Mouse (Mus musculus) ovary, postnatal 14 days (tissue): ENCODE data around the gene Zfp414.
"Not testable (repeated sequence)": the region's sequence is repeated elsewhere in the genome, so short reads cannot be mapped to it uniquely, and the experiment has no call there.

ENCODE experiments used
- DNase-seq: peaks from one replicate; pipeline ENCODE4 v3.0.0; 2022; ENCODE audit warnings: low spot score

Gene Zfp414

DNA sequence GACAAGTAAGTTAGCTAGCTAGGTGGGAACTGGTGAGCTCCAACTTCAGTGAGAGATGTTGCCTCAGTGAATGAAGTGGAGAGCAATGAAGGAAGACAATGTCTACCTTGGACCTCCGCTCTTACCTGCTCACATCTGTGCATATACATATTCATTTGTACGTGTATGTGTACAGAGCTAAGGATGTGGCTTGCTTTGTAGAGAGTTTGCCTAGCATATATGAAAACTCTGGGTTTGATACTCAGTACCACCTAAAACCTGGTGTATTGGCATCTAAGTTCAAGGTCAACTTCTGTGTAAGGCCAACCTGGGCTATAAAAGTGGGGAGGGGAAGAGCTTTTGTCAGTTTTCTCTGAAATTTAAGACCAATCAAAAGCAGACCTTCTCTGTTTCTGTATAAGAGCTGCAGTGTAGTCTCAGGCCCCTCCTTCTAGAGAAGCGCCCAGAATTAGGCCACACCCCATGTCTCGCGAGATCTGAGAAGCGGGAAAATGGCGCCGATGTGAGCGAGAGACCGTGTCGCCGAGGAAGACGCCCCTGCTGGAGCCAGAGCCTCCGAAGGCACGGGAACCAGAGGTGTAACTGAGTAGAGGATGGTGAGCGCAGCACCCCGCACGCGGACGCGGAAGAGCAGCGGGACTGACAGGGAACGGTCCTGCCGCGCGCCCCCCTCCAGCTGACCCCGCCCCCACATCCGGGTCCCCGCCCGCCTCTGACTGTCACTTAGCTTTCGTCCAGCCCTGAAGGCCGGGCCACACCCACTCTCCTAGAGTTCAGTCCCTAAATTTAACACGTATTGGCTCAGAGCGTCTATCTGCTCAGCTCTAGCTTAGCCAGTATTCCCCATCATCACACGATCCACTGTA lies at the start of gene Zfp414:
Gene Zfp414 (plus strand): TSS at position 470 of the 866 bp plus-strand sequence.
- DNase-seq = peak; percentile 85

DNA sequence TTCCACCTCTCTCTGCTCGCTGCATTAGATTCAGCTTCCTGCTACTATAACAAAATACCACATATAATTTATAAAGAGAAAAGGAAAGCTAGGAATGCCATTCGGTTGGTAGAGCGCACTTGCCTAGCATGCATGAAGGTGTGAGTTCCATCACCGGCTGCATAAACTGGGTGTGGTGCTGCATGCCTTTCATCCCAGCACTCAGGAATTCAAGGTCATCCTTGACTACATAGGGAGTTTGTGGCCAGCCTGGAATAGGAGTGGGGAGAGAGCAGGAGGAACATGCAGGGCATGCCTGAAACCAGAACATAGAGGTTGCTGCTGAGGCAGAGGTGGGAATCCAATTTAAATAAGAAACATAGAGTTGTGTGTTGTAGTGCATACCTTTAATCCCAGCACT lies 44.8 kb upstream of the Zfp414 start:
- DNase-seq = no peak

DNA sequence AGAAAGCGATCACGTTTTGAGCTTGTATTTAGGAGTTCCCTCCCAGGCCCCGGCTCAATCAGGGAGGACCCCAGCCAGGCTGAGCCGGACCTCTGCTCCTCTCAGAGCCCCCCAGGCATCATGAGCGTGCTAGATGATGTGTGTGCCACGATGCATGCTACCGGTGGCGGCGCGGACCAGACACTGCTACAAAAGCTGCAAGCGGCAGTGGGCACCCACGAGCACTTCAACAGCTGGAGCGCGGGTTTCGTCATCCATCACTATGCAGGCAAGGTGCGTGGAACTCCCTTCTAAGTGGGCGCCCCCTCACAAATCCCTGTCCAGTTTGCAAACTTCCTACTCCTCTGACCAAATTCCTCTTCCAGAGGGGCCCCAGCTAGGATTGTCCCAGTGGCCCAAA lies 42.9 kb upstream of the Zfp414 start:
- DNase-seq = no peak

DNA sequence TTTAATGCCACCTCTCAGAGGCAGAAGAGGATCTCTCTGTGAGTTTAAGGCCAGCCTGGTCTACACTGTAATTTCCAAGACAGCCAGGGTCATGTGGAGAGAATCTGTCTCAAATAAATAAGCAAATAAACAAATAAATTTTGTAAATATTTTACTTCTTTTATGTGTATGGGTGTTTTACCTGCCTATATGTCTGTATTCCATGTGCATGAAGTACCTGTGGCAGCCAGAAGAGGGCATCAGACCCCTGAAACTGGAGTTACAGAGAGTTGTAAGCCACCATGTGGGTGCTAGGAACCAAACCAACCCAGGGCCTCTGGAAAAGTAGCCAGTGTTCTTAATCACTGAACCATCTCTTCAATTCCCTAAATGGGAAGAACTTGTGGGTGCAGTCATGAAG lies 31.6 kb upstream of the Zfp414 start:
- DNase-seq = no peak

DNA sequence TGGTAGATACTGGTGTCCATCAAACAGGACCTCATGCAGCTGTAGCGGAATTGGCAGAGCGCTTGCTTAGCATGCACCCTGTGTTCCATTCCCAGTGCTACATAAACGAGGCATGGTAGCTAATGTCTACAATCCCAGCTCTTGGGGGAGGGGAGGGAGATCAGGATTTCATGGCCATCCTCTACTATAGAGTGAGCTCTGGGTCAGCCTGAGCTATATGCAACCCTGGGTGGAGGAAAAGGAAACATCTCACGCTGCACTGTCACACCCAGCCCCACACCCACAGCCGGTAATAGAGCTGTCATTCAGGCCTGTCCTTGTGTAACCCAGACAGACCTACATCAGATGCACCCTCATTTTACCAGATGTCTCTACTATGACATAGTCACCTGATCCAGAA lies 30.4 kb upstream of the Zfp414 start:
- DNase-seq = no peak

DNA sequence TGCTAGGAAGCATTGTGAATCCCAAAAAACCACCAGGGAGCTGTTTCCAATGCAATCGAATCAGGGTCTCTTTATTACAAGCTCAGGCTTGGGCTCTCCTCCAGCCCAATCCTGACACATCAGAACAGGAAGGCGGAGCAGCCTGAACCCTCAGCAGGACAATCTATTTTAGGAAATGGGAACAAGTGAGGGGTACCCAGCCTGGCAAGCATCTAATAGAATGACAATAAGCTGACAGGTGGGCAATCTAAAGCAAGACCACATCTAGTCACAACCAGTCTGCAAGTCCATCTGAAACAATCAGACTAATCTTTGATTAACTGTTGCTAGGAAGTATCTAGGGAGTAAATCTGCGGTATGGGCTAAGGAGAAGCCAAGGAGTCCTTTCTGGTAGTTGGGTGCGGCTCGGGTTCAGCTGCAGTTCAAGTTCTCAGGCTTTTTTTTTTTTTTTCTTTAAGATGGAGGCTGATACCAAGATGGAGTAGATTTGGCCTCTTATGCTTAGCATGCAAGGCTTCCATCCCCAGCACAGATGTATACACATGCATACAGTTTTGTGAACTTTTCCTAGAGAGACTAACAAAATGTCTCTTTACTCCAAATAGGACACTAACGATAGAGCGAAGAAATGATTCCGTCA lies 28.9 kb upstream of the Zfp414 start:
- DNase-seq = no peak

DNA sequence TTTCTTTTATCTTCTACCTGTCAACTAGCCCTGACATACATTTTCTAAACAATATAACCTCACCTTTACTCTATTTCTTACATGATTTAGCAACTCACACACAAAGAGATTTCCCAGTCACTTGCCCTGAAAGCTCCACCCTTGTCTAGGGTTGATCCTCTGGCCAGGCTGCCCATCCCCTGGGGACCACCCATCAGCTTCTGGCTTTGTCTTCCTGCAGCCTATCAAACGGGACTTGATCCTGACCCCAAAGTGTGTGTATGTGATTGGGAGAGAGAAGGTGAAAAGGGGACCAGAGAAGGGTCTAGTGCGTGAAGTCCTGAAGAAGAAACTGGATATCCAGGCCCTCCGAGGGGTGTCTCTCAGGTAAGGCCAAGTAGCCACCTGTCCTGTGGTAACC lies 28.1 kb upstream of the Zfp414 start:
- no peak for DNase-seq

DNA sequence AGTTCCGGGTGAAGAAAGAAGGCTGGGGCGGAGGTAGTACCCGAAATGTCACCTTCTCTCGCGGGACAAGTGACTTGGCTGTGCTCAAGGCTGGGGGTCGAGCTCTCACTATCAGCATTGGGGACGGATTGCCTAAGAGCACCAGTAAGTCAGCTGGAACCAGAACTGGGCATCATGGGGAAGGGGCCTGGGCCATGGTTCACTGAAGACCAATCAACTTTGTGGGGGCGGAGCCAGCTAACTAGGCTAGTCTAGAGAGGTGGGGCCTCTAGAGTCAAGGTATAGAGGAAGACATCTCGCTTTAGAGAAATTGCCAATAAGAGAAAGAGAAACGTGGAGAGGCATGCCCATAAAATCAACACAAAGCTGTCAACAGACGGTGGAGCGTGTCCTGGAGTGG lies 26.9 kb upstream of the Zfp414 start:
- no peak for DNase-seq

DNA sequence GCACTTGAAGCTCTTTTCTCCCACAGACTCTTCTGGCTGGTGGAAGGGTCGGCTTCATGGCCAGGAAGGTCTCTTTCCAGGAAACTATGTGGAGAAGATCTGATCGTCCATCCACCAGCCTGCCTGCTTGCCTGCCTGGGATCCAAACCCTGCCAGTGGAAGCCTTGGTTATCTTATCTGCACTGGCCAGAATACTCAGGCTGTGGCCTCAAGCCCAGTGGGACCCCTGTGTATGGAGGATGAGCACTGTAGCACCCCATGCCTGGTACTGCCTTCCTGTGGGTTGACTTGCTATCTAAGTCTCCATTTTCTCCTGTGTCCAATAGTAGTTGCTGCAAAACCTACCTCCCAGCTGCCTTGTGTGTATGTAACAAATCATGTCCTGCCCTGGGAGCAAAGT lies 21.6 kb upstream of the Zfp414 start:
- DNase-seq = no peak

DNA sequence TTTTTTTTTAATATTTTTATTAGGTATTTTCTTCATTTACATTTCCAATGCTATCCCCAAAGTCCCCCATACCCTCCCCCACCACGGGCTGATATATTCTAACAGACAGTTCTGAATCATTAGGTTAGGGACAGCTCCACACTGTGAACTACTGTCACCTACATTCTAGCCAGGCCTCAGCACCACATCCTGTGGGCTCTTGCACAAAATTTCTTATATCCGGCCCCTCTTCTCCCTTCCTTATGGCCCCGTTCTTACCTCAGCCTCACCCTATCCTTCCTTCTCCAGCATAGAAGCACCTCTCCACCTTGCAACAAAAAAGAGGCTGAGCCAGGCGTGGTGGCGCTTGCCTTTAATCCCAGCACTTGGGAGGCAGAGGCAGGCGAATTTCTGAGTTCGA lies 18.3 kb upstream of the Zfp414 start:
- DNase-seq = no peak

DNA sequence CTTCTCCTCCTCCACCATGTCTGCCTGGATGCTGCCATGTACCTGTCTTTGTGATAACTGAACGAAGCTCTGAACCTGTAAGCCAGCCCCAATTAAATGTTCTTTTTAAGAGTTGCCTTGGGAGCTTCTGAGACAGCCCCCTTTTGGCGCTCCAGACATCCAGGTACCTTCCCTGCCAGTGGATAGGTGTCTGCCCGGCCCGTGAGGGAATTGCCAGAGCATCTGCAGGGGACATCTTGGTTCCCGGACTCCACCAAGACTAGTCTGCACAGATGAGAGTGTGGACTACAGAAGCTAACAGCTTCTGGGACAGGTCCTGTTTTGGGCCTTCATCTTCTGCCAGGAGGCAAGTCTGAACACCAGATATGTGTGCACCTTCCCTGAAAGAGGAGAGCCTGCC lies 15.2 kb upstream of the Zfp414 start:
- DNase-seq = not testable (repeated sequence)

DNA sequence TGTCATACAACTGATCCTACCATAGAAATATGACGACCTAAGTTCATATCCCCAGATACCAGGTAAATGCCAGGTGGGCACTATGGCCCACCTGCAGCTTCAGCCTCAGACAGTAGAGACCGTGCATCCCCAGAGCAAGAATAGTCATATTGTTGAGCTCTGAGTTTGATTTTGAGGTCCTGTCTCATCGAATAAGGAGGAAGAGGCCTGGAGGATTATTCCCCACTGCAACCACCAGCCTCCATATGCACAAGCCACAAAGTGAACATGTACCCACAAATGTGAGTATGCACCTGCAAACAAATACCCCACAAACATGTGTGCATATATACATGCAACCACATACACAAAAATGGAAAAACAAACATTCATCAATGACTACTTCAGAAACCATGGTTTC lies 1.6 kb upstream of the Zfp414 start:
- DNase-seq = no peak

DNA sequence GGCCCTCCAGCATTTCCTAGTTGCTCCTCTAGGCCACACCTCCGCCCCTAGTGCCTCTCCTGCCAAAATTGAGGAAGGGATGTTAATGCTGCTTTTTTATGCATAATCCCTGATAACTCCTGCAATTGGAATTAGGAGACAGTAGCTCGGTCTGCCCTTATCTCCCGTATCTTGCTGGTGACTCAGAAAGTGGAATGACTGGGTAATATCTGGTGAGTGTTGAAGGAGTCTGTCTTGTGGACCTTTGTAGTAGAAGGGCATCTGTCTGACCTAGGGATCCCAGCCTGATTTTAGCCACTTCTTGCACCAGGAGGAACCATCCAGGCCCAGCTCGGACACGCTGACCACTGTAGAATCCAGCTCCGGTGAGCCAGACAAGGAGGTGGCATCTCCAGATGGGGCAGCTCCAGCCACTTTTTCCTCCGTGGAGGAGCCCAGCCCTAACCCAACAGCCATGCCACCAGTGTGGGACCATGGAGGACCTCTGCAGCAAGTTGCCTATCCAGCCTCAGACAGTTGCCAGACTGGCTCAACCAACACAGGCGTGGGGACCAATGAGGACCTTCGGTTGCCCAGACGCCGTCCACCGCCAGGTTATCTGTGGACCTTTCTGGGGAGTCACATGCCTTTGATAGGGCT lies 716 bp downstream of the Zfp414 start:
- no peak for DNase-seq

DNA sequence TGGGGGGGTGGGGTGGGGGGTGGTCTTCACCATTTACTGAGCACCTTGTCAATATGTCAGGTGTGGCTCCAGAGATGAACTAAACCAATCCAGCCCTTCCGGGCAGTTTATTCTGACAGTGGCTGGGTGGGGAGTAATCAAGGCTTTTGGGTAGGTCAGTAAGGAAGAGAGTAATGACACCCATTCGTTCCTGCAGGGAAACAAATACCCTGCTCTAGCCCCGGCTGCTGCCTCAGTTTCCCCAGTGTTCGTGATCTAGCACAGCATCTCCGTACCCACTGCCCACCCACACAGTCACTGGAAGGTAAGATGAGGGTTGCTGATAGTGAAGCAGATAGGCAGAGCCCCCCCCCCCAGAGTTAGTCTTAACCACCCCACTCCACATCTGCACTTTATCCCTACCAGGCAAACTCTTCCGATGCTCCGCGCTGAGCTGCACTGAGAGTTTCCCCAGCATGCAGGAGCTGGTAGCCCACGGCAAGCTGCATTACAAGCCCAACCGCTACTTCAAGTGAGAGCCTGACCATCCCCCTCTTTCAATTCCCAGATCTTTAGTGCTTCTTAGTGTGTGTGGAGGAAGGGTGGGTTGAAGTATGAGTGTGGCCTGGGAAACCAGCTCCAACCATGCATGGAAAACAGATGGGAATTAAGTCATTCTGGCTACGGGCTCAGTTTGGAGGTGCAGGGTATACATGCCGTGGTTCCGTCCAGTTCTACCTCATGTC lies 1.4 kb downstream of the Zfp414 start:
- DNase-seq = no peak

DNA sequence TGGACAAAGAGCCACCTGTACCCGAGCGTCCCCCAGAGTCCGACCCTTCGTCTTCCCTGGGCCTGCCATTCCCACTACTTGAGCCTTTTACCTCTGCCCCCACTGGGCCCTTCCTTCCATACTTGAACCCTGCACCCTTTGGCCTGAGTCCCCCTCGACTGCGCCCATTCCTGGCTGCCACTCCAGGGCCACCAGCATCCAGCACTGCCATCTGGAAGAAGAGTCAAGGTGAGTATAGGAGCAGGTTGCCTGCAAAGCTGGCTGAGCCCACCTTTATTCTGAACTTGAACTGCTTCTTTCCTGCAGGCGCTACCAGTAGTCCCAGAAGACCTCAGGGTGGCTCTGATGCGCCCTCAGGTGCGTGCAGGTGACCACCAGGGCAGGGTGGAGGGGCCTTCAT lies 2.3 kb downstream of the Zfp414 start:
- DNase-seq = no peak

DNA sequence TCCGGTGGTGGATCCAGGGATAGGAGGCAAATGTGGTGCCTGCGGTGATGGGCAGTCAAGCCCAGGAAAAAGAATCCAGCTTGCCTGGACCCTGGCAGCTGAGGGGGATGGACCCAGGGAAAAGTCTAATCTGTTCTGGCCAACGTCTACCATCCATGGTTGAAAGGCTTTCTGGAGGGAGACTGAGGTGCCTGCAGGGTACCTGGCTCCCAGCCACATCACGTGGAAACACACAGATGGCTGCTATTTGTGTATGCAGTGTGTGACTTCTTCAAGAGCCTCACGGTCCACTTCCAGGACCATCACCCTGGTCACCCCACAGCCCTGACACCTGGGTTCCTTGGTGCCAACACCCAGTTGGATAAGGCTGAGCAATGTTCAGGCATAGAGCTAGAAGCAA lies 2.9 kb downstream of the Zfp414 start:
- DNase-seq = no peak

DNA sequence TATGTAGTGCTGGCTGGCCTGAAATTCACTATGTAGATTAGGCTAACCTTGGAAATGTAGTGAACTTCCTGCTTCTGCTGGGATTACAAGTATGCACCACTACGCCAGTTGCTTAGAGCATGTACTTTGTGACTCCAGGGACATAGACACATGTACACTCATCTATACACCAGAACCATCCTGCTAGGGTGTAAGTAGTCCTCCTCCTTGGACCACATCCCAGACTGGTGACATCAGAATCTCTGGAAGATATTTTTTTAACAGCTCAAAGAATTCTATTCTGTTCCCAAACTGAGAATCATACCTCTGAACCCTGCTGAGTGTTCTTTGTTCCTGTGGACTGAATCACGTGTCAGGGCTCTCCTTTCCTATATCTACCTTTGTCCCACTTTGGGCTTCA lies 8.1 kb downstream of the Zfp414 start:
- DNase-seq = no peak

DNA sequence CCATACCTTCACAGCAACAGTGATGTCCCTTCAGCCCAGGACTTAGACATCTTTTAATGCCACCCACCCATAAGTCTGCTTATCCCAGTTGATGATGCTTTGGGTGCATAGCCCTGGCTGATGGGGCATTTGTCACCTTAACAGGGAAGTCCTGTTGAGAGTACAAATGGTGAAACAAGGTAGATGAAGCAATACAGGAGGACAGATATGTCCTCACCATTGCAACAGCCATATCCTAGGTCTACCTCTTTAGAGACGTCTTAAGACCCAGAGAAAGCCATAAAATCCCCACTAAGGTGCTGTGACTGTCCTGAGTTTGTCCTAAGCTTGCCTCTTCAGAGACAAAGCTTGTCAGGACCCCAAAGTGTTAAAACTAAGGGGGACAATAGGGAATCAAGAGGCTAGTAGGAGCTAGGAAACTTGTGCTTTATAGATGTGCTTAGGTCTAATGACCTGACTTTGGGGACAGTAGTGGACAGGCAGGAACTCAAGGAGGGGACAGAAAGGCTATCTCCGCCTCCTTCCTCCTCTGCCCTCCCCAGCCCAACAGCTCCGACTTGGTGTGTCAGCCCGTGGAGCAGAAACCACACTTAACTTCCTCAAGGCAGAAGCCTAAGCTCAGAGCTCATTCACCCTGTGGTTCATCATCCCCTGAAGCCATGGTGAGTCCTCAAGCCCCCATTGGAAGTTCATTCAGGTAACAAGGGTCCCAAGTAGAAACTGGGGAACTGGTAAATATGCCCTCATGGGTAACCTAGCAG lies 8.8 kb downstream of the Zfp414 start, which contains the start of gene Pram1:
Gene Pram1 (plus strand): TSS at position 541 of the 761 bp plus-strand sequence.
- DNase-seq = no peak

DNA sequence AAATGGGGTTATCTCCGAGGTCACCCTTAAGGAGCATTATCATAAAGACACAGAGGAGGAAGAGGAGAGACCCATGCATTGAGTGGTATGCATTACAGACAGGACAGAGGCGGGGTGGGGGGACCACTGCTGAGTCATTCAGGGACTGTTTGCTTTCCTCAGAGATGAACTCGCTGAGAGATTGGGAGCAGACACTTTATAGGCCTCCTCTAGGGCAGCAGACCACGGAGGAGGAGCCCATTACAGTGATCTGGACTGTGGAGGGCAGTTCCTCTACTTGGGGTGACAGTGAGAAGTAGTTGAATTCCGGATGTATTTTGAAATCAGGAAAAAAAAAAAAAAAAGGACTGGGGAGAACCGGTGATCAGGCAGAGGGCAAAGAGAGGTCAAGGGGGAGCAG lies 10.9 kb downstream of the Zfp414 start:
- DNase-seq = no peak

DNA sequence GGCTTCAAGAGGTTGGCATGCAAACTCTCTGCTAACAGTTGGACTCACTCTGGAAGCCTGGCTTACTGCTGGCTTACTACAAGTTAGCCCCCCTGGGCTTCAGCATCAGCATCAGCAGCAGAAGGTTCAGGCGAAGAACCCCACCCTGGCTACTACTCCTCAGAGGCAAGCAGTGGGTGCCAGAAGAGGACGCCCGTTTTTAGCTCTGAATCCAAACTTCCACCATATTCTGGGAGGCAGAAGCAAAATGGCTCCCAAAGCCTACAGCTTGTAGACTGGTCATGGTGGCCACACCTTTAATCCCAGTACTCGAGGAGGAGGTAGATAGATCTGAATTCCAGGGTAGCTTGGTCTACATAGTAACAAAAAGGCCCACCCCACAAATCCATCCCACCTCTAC lies 15.2 kb downstream of the Zfp414 start:
- no peak for DNase-seq

DNA sequence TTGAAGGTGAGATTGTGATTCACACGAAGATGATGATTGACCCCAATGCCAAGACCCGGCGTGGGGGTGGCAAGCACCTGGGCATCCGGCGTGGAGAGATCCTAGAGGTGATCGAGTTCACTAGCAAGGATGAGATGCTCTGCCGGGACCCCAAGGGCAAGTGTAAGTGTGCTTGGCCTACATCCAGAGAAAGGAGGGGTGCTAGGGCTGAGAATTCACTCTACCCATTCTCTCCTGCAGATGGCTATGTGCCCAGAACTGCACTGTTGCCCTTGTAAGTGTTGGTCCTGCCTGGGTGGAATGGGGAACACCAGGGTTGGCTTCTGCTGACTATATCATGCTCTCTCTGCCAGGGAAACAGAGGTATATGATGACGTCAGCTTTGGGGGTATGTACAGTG lies 16.2 kb downstream of the Zfp414 start:
- DNase-seq = no peak
